Mouse (Mus musculus) liver, embryonic 14.5 days (tissue): ENCODE measurements around the gene Foxa1. TPM values are rescaled to one million over a fixed set of nuclear protein-coding genes. Genes with fewer than 3 reads are reported as not detected.
A peak's percentile ranks its signal among the peaks of the same experiment; 100 is the strongest.

ENCODE experiments used
- ATAC-seq: fragments of 200-750 bp; cut with Nextera tagmentation; 2 replicates; pipeline ENCODE4 v1.8.0; 2017; ENCODE audit warnings: moderate number of reproducible peaks, mild to moderate bottlenecking, moderate library complexity; ENCODE audit not compliant: insufficient read depth
- DNase-seq, 3 experiments: peaks; one replicate each; pipeline ENCODE4 v3.0.0-alpha.2; 2012 to 2013; ENCODE audit warnings: low read depth in 3 of 3, low spot score in 3 of 3
- H3K27ac ChIP-seq: fragments of 300-500 bp; sonication (generic); 2 replicates; pipeline ENCODE4 v1.5.1; 2014; ENCODE audit warnings: moderate library complexity, mild to moderate bottlenecking, control low read depth, inconsistent platforms
- H3K27me3 ChIP-seq: fragments of 300-500 bp; sonication (generic); 2 replicates; pipeline ENCODE4 v1.6.1; 2014; ENCODE audit warnings: mild to moderate bottlenecking, low read length, moderate library complexity; ENCODE audit not compliant: control insufficient read depth, insufficient read depth
- H3K36me3 ChIP-seq: fragments of 300-500 bp; sonication (generic); replicated peaks from 2 replicates; pipeline ENCODE4 v1.6.1; 2014; ENCODE audit warnings: low read depth; ENCODE audit not compliant: control insufficient read depth, insufficient read depth
- H3K4me1 ChIP-seq, 2 experiments: fragments of 200-500 bp in 1 of 2; fragments of 300-500 bp in 1 of 2; sonication (generic) in 1 of 2; replicated peaks; 2 replicates each; pipeline ENCODE4 v1.6.1; 2012 to 2014; ENCODE audit warnings: antibody characterized with exemption in 1 of 2, inconsistent platforms in 1 of 2, low read length in 1 of 2; ENCODE audit not compliant: control insufficient read depth in 2 of 2, insufficient read depth in 2 of 2
- H3K4me2 ChIP-seq: fragments of 300-500 bp; sonication (generic); 2 replicates; pipeline ENCODE4 v1.6.1; 2014; ENCODE audit warnings: low read depth, mild to moderate bottlenecking, control low read depth, moderate library complexity
- H3K4me3 ChIP-seq, 2 experiments: fragments of 200-500 bp in 1 of 2; fragments of 300-500 bp in 1 of 2; sonication (generic) in 1 of 2; 2 replicates each; pipeline ENCODE4 v1.5.1; 2012 to 2014; ENCODE audit warnings: low read depth in 2 of 2, low read length in 2 of 2, mild to moderate bottlenecking in 2 of 2, control low read depth in 1 of 2, inconsistent platforms in 1 of 2, moderate library complexity in 1 of 2; ENCODE audit not compliant: insufficient read depth in 1 of 2
- H3K9ac ChIP-seq: fragments of 300-500 bp; sonication (generic); replicated peaks from 2 replicates; pipeline ENCODE4 v1.6.1; 2014; ENCODE audit warnings: mild to moderate bottlenecking, control low read depth, moderate library complexity
- H3K9me3 ChIP-seq: fragments of 300-500 bp; sonication (generic); 2 replicates; pipeline ENCODE4 v1.6.1; 2016; ENCODE audit warnings: low read length, mixed read lengths; ENCODE audit not compliant: control insufficient read depth
- CTCF ChIP-seq: IDR thresholded peaks from 2 replicates; pipeline ENCODE4 v1.5.1; 2016; ENCODE audit warnings: antibody characterized with exemption, low read depth, control low read depth
- EP300 ChIP-seq: IDR thresholded peaks from 2 replicates; pipeline ENCODE4 v1.6.1; 2016; ENCODE audit warnings: antibody characterized with exemption, low read depth
- WGBS: fragments of 180-500 bp; shearing (Covaris S2); extraction: QIAGEN DNeasy Blood & Tissue Kit; methylation state at CpG from one replicate; pipeline ENCODE4 v1.1.7; 2014; ENCODE audit not compliant: insufficient replicate concordance; 5-methylcytosine and 5-hydroxymethylcytosine counted together
- polyA plus RNA-seq, 2 experiments: library from polyadenylated mRNA; depleted of rRNA in 1 of 2; stranded (reverse) in 1 of 2; unstranded in 1 of 2; fragments of >200 nt; fragmentation: Nextera tagmentation in 1 of 2; extraction: Ambion mirVana in 1 of 2; gene quantifications; 2 replicates each; pipeline versions ENCODE4 v1.2.1 to v1.2.3; 2012 to 2014

Gene Foxa1
- polyA plus RNA-seq, 2 experiments = 0.63 to 2.0 TPM

DNA sequence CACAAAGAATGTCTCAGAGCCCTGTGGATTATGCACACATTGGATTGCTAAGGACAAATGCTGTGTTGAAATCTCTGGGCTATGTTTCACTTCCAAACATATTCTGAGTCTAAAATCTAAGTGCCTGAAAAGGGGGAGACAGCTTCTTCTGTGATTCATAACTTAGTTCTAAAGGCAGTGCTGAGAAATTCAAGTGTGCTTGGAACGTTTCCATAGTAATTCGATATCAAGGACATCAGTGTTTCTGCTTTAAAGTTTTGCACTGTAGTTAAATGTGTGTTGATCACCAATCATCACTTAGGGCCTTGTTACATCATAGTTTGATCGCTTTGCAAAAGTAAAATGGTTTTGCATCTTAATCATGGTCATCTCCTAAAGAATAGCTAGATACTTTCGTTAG, 37.0 kb downstream of the Foxa1 start:
- TF ChIP-seq CTCF (no peak), EP300 (no peak)
- no peaks in the 10 kb centered on the region for H3K27me3 ChIP-seq
- H3K4me2 ChIP-seq = no peak overlapping the region
- ATAC-seq (no peak), DNase-seq (no peak)
- no peak overlapping the region for H3K4me3 ChIP-seq
- no peaks in the 10 kb centered on the region for H3K4me1 ChIP-seq
- no peaks in the 10 kb centered on the region for H3K36me3 ChIP-seq
- H3K9me3 ChIP-seq = no peaks in the 10 kb centered on the region
- no peak overlapping the region for H3K9ac ChIP-seq
- H3K27ac ChIP-seq = no peak overlapping the region
- WGBS = 58% methylated on average over 4 of the region's 4 CpGs

DNA sequence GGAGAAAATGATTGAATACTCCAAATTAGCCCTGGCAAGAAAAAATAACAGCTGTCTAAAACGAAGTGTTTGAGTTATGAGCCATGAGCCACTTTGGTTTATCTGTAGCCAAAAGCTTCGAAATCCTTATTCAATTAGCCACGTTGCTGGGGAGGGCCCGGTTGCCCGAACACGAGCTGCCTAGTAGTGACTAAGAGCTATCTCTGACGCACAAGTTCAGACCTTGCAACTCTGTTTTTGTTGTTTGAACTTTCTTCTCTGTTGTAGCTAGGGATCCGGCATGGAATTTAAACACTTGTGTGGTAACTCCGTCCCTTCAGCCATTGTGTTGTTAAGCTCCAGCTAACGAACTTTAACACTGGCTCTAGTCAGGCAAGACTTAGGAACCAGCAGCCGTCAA, 37.8 kb downstream of the Foxa1 start:
- H3K9ac ChIP-seq = no peak overlapping the region
- no peak overlapping the region for H3K4me3 ChIP-seq
- ATAC-seq (no peak), DNase-seq (no peak)
- no peak overlapping the region for H3K27ac ChIP-seq
- TF ChIP-seq CTCF (no peak), EP300 (no peak)
- no peaks in the 10 kb centered on the region for H3K36me3 ChIP-seq
- H3K27me3 ChIP-seq = no peaks in the 10 kb centered on the region
- no peak overlapping the region for H3K4me2 ChIP-seq
- no peaks in the 10 kb centered on the region for H3K9me3 ChIP-seq
- no peaks in the 10 kb centered on the region for H3K4me1 ChIP-seq
- WGBS = 55% methylated on average over 11 of the region's 11 CpGs

DNA sequence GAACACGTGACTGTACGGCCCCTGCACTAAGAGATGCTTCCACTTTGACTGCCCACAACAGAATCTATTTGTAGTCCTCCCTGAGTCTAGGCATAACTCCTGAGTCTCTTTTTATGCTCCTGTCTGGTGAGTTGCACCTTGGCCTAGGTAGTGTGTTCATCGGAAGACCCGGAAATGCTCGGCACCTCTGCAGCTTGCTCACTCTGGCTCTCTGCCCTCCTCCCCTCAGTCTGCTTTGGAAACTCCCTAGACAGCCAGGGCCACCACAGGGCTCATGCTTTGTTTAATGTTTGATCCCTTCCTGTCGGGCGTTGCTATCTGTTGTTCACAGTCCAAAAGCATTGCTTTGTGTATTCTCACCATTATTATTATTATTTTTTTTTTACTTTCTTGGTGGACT, 41.4 kb downstream of the Foxa1 start:
- WGBS = 65% methylated on average over 7 of the region's 7 CpGs
- no peak overlapping the region for H3K4me2 ChIP-seq
- H3K27ac ChIP-seq = no peak overlapping the region
- no peak for TF ChIP-seq EP300
- TF ChIP-seq CTCF = no peak
- H3K9me3 ChIP-seq = no peaks in the 10 kb centered on the region
- DNase-seq (peak in 1 of 3 experiments; percentile 3), ATAC-seq (no peak; the same call in 1 of the 2 replicates)
- no peak overlapping the region for H3K9ac ChIP-seq
- no peak overlapping the region for H3K4me3 ChIP-seq
- no peaks in the 10 kb centered on the region for H3K4me1 ChIP-seq
- no peaks in the 10 kb centered on the region for H3K36me3 ChIP-seq
- no peaks in the 10 kb centered on the region for H3K27me3 ChIP-seq

DNA sequence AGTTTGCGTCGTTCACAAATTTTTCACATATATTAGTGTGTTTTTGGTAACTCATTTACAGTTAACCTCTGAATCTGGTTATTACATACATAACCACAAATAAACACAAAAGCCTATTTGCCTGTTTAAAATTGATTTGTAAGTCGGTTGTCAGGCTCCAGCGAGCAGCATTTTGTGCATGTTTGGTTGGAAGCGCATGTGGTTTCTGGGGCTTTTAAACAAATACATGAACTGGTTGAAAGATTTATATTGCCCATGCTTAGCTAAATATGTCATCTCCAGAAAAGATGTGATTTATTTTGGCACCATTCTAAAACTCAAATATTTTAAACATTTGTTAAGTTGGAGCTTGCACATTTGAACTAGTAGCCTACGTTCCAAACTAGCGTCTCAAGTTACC, 46.5 kb downstream of the Foxa1 start:
- no peaks in the 10 kb centered on the region for H3K36me3 ChIP-seq
- no peak for DNase-seq
- no peaks in the 10 kb centered on the region for H3K9me3 ChIP-seq
- H3K27me3 ChIP-seq = no peaks in the 10 kb centered on the region
- no peak overlapping the region for H3K4me3 ChIP-seq
- no peak for ATAC-seq
- no peaks in the 10 kb centered on the region for H3K4me1 ChIP-seq
- no peak overlapping the region for H3K27ac ChIP-seq
- no peak overlapping the region for H3K4me2 ChIP-seq
- no peak for TF ChIP-seq EP300
- TF ChIP-seq CTCF = no peak
- 80% methylated on average over 7 of the region's 7 CpGs for WGBS
- no peak overlapping the region for H3K9ac ChIP-seq

DNA sequence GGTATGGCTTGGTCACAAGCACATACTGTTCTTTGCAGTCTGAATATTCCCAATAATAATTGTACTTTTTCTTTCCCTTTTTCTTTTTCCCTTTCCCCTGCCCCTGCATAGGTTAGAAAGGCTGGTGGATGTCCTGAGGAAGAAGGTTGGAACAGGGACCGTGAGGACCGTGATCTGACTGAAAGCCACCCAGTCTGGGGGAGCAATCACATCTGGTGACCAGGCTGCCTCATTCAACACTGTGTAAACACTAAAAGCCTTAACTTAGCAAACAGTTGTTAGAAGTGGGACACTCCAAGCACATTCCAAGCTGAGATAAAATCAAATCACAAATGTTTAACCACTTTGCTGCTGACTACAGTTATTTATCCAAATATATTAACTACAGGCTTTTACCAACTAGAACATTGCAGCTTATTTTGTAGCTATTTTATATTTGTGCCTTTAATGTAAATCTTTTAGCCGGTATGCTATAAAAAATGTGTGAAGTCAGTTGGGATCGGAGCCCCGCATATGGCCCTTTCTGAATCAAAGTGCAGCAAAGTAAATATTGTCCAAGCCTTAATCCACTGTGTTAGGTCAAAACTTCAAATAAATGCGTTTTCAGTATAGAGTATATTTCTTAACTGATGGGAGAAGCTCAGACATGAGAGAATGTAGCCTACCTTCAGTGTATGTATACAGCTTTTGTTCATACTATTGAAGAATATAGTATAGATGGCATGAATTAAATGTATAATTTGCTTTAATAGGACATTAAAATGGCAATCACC, 50.2 kb downstream of the Foxa1 start:
- H3K27ac ChIP-seq = no peak overlapping the region
- H3K36me3 ChIP-seq = no peaks in the 10 kb centered on the region
- no peak overlapping the region for H3K4me2 ChIP-seq
- WGBS = 64% methylated on average over 6 of the region's 6 CpGs
- no peaks in the 10 kb centered on the region for H3K9me3 ChIP-seq
- ATAC-seq = no peak
- no peak for DNase-seq
- H3K4me3 ChIP-seq = no peak overlapping the region
- TF ChIP-seq EP300 (no peak), CTCF (no peak)
- no peaks in the 10 kb centered on the region for H3K27me3 ChIP-seq
- no peaks in the 10 kb centered on the region for H3K4me1 ChIP-seq
- no peak overlapping the region for H3K9ac ChIP-seq

Other genes starting within 250 kb of the Foxa1 start
- 0.04 and 0.08 TPM in 2 replicates for gene Ttc6, start 17.2 kb upstream of the Foxa1 start, polyA plus RNA-seq (2012; rRNA removed)
- 0.04 TPM in 1 of 2 replicates, not detected in the other for gene Ttc6, start 17.2 kb upstream of the Foxa1 start, polyA plus RNA-seq (2014; fragmentation: Nextera tagmentation; extraction: Ambion mirVana)